Mouse (Mus musculus): Measurements from ENCODE around the gene Dcdc2a.

Gene Dcdc2a

DNA sequence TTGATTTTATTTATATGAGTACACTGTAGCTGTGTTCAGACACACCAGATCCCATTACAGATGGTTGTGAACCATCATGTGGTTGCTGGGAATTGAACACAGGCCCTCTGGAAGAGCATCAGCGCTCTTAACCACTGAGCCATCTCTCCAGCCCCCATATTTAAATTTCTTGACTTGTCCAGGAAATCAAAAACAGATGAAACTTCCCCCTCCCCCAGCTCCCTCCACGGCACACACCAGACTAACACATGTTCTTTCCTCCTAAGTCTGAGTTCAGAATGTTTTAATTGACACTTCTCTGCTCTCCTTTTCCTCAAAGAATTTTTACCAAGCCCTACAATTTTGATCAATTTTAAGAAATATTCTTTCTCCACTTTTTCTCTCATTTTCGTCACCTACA is 113.1 kb downstream of the Dcdc2a start:
- DNase-seq (ENCODE audit: low read depth, low spot score) = no peak

DNA sequence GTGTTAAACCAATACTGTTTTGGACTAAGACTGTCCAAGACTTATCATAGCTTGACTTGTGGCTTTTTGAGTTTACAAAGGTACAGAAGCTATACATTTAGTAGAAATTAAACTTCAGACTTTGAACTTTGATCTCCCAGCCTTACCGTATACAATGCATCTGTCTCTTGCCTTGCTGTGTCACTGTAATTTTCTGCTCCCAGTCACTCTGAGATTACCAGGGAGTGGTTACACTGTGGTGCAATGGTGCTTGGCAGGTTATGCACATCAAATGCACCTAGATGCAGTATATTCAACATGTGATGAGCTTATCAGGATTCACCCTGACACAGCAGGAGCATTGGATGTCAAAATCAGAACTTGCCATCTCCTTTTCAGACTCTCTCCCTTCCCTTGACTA is 122.0 kb downstream of the Dcdc2a start:
- no peak for DNase-seq (ENCODE audit: low read depth, low spot score)

DNA sequence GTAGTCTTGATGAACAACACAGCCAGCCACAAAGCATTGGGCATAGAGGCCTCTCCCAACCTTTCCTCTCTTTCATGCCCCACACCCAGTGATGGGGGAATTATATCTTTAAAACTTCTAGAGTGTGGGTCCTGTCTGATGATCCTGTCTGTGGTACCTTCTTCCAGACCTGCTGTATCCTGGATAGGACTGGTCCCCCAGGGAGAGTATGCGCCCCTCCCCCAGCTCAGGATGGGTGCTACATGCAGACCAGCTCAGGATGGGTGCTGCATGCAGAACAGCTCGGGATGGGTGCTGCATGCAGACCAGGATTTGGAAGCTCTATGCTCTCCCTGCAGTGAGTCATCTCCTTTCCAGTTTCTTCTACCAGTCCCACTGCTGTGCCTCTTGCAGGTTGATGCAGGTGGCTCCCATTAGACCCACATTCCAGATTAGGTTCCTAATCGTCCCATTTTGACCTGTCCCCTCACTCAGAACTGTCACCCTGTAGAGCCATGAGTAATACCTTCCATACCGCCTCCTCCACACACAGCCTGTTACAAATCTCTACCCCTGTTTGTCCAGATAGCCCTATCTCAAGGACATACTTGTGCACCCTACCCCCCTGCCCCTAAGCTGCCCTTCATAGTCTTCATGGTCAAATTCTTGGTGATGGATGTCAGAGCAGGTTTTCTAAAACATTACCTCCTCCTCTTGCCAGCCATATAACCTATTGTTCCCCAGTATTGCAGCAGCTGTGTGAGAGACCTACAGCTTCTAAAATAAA is 122.6 kb downstream of the Dcdc2a start:
- no peak for DNase-seq (ENCODE audit: low read depth, low spot score)

DNA sequence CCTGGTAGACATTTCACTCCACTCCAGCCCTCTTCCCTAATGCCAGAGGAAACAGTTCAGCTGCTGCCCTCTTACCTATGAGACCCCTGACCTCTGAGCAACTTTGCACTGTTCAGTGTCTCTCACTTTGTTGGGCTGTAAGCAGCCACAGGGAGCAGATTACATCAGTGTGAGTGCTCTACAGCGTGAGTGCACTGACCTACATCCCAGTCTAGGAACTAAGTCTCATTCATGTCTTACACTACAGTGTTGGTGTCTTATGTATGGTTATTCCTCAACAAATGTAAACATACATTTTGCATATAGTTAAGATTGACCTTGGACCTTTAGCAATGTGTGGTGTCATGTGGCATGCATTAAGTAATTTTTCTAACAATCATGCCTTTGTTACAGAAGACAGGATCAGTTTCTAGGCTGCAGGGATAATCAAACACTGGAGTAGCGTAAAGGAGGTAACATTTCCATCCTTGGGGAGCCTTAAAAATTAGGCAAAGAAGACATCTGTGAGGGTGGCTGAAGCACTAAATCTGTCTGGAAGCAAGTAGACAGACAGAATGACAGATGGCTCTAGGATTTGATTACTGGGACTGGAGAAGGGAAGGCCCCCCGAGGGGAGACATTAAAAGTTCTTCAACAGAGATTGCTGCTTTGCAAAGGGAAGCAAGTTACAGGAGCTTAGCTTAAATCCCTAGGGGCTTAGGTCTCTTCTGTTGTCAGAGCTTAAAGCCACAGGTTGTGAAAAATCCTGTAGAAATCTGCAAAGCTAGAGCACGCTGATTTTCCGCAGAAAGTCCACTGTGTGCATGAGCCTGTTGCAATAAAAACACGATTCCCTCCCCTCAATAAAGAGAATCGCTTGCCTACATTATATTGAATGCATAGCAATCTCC is 130.9 kb downstream of the Dcdc2a start:
- no peak for DNase-seq (ENCODE audit: low read depth, low spot score)

DNA sequence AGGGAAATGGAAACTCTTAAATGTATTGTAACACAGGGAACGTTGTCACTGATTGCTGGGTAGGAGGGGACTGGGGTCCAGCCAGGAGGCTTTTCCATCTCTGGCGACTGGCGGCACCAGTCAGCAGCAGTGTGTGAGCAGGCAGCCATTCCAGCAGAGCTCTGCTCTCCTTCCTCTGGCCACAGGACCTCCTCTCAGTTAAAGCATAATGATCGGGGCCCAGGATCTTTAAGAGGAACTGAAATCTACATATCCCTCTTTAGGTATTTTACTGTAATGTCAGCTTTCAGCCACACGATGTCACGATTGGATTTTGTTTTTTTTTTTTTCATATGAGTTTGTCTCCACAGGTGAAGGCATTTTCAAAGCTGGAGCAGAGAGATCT is 131.5 kb downstream of the Dcdc2a start:
- peak; percentile 13 for DNase-seq (ENCODE audit: low read depth, low spot score)

DNA sequence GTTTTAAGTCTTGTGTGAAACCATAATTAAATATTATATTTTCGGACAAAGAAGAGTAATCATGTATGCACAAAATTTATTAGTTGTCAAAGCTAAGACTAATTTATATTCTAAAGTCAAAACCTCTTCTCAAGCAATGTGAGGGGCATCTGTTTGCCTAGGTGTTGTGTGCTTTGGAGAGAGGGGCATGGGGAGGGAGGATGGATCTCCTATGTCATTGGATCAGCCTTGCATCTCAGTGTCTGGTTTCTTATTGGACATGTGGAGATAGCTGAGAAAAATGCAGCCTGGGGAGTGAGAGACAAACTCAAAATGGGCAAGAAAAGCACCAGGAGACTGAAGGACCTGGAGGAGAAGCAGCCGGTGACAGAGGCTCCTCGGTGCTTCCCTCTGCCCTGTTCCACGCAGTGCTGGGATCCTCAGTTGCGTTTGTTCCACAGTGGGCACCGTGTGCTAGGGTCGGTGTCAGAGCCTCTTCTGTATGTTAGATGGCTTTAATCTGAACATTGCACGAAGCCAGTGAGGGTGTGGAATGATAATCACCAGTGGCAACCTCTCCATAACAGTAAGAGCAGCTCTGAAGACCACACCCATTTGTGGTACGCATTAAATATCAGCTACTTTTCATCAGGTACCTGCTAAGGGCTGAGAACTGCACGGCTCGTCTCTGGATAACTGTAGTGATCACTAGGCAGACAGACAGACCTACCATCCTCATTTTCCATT is 133.8 kb downstream of the Dcdc2a start:
- no peak for DNase-seq (ENCODE audit: low read depth, low spot score)

DNA sequence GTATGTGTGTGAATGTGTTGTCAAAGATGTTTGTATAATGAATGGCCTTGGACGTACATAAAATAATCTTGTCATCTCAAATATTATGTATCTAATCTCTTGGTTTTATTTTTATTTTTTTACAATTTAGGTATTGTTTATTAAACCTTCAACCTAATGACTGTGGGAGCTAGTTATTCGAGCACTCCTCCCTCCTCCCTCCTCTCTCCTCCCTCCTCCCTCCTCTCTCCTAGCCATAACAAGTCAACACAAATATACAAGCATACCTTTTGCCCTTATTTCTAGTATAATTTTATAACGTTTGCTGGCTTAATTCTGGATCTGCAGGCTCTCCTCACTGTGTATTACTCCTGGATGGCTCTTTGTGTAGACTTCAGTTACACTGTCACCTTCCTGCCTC is 134.4 kb downstream of the Dcdc2a start:
- no peak for DNase-seq (ENCODE audit: low read depth, low spot score)

DNA sequence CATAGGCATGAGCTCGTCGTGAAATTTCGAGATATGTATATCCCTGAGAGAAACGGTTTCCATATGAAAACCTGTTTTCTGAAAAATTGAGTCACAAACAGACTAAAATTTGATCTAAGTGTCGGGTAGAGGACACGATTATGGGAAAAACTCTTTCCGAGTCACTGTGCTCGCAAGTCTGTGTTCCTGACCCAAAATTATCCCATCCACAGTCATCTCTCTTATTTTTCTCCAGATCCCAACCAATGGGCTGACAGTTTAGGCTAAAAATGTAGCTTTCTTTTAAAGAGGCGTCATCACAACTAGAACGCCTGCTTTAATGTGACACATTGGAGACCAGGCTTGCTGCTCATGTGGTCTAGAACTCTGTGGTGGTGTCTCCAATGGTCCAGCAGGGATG is 139.9 kb downstream of the Dcdc2a start:
- DNase-seq (ENCODE audit: low read depth, low spot score) = no peak

DNA sequence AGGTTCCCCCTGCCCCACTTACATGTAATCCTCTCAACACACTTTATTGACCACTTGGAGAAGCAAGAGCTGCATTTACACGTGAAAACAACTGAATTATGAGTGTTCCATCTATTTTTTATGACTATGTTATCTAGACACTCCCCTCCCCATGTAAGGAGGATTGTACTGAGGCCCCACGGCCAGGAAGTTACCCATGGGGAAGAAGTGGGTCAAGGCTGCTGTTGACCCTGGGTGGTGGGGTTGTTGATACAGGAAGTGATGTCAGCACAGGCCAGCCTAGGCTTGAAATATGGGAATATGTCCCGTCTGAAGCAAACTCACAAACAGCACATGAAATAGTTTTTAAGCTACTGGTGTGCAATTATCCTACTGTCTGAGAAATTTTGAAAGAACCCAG is 144.1 kb downstream of the Dcdc2a start:
- DNase-seq (ENCODE audit: low read depth, low spot score) = no peak

DNA sequence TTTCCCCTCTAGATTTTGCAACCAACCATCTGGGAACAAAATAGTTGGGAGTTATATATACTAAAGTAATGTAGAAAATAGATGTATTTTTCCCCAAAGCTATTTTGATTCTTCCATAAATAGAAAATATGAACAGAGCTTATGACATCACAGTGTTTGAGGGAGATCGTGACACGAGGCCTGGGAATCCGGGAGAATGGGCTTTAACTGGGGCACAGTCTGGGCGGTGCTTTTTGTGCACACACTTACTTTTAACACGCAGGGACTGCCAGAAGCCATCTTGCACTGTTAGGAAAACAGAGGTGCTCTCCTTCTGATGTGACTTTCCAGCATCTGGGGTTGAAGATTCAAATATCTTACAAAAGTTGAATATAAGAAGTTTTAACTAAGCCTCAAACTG is 151.1 kb downstream of the Dcdc2a start:
- no peak for DNase-seq (ENCODE audit: low read depth, low spot score)

DNA sequence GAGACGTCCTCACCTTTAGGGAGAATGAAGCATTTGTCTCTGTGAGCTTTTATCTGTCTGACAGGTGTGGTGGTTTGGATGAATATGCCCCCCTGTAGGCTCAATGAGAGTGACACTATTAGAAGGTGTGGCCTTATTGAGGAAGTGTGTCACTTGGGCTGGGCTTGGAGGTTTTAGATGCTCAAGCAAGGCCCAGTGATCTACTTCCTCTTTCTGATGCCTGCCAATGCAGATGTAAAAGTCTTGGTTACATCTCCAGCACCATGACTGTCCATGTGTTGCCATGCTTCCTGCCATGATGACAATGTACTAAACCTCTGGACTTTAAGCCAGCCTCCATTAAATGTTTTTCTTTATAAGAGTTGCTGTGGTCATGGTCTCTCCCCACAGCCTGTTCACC is 162.6 kb downstream of the Dcdc2a start:
- DNase-seq (ENCODE audit: low read depth, low spot score) = no peak

DNA sequence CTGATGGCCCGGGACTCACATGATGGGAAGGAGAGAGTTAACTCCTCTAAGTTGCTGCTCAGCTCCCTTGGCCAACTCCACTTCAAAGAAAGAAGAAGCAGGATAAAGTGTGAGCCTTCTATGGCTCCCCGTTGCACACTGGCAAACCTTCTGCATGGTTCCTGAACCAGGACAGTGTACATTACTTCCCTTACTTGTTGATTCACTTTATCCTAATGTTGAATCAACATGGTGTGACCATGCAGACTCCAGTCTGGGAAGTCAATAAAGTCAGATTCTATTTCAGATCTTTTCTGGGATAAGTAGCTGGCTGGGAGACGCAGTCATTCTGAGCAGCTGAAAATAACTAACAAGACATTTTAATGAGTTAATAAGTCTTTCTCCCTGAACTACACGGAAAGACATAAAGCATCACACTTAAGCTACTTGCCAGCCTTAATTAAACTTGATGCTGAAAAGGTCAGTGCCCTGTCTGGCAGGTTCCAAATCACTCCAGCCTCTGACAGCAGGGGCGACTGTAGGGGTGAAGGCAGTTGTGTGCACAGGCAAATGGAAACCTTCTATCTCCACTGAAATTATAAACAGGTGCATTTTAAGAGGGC is 164.5 kb downstream of the Dcdc2a start:
- DNase-seq (ENCODE audit: low read depth, low spot score) = no peak

DNA sequence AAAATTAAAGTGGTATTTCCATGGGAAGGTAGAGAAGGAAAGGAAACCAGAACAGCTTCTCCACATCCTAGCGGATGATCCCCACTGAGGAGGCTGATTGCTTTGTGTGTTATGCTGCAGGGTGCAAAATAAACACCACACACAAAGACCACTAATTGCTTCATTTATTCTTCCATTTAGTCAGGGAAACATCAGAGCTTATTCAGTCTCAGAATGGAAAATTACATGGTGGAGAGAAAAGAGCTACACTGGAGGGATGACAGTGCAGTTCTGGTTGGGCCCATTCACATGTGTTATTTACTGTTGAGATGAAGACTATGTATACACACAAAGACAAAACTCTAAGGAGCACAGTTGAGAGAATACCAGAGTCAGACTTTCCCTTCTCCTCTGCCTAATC is 196.1 kb downstream of the Dcdc2a start:
- DNase-seq (ENCODE audit: low read depth, low spot score) = no peak

DNA sequence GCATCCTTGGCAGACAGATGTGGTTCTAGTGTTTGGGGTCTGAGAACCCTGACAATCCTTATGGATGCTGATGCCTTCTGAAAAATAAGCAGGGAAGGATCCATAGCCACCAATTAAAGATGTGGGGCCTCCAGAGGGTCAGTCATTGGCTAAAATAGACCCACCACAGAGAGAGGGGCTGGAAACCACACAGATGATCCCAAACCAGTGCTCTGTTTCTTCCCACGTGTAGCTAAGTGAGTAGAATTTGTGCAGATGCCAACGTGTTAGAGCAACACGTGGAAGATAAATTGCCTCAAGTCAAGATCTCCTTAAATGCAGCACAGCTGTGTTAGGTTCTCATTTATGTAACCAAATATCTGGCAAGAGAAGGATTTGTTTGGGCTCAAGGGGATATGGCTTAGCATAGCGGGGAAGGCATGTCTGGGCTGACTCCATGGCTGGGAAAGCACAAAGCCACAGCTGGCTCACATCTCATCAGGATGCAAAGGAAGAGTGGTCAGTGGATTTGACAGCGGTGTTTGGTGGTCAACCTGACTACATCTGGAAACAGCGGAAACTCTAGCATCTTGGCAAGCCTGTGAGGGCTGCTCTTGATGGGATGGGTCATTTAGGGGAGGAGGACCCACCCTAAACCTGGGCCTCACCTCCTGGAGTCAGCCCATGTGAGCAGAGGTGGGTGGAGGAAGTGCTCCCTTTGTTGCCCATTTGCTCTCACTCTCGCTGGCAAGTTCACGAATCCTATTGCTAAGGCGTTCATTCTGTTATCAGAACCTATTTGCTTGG is 198.9 kb downstream of the Dcdc2a start:
- no peak for DNase-seq (ENCODE audit: low read depth, low spot score)

DNA sequence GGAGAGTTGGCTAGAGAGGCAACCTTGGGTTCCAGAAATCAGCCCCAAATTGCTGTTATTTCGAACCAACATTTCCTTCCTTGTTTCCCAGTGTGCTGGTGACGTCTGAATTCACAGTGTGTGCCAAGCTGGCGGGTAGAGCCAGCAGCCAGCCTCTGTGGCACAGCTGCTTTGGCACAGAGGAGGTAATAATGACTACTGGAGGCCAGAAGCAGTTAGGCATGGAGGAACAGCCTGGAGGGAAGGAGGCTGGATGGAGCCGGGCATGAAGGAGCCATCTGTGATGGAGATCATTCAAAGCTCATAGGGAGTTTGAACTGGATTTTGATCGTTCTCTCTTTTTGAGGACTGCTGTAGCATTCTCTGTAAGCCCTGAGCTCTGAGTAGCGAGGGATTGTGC is 201.8 kb downstream of the Dcdc2a start:
- no peak for DNase-seq (ENCODE audit: low read depth, low spot score)
